Mouse (Mus musculus) neural tube, embryonic 14.5 days (tissue): ENCODE data around the gene Hunk. TPM values are rescaled to one million over a fixed set of nuclear protein-coding genes. Genes with fewer than 3 reads are reported as not detected.

Experiments used
- ATAC-seq: fragments of 200-750 bp; cut with Nextera tagmentation; 2 replicates; pipeline ENCODE4 v1.8.0; 2017; ENCODE audit warnings: low read depth, mild to moderate bottlenecking, moderate TSS enrichment, moderate library complexity
- H3K27ac ChIP-seq: fragments of 300-500 bp; sonication (generic); 2 replicates; pipeline ENCODE4 v1.5.1; 2014; ENCODE audit warnings: low read depth, mild to moderate bottlenecking, control low read depth, low read length, moderate library complexity, mixed read lengths
- H3K27me3 ChIP-seq: fragments of 300-500 bp; sonication (generic); 2 replicates; pipeline ENCODE4 v1.6.1; 2014; ENCODE audit warnings: low read length; ENCODE audit not compliant: control insufficient read depth, insufficient read depth
- H3K36me3 ChIP-seq: fragments of 300-500 bp; sonication (generic); 2 replicates; pipeline ENCODE4 v1.6.1; 2014; ENCODE audit warnings: low read length, mixed read lengths; ENCODE audit not compliant: control insufficient read depth, insufficient read depth
- H3K4me1 ChIP-seq: fragments of 300-500 bp; sonication (generic); 2 replicates; pipeline ENCODE4 v1.6.1; 2014; ENCODE audit warnings: low read length; ENCODE audit not compliant: control insufficient read depth, insufficient read depth
- H3K4me2 ChIP-seq: fragments of 300-500 bp; sonication (generic); 2 replicates; pipeline ENCODE4 v1.6.1; 2014; ENCODE audit warnings: mild to moderate bottlenecking, low read depth, low read length, control low read depth
- H3K4me3 ChIP-seq: fragments of 300-500 bp; sonication (generic); 2 replicates; pipeline ENCODE4 v1.5.1; 2014; ENCODE audit warnings: low read depth, low read length, control low read depth, mixed read lengths
- H3K9ac ChIP-seq: fragments of 300-500 bp; sonication (generic); replicated peaks from 2 replicates; pipeline ENCODE4 v1.6.1; 2014; ENCODE audit warnings: low read depth, mild to moderate bottlenecking, control low read depth, low read length, mixed read lengths
- H3K9me3 ChIP-seq: fragments of 300-500 bp; sonication (generic); 2 replicates; pipeline ENCODE4 v1.6.1; 2016; ENCODE audit warnings: low read length; ENCODE audit not compliant: control insufficient read depth
- WGBS: fragments of 180-500 bp; shearing (Covaris S2); extraction: QIAGEN DNeasy Blood & Tissue Kit; methylation state at CpG from one replicate; pipeline ENCODE4 v1.1.7; 2014; 5-methylcytosine and 5-hydroxymethylcytosine counted together
- polyA plus RNA-seq: library from polyadenylated mRNA; unstranded; fragments of >200 nt; fragmentation: Nextera tagmentation; extraction: Ambion mirVana; gene quantifications from 2 replicates; pipeline ENCODE4 v1.2.1, GENCODE M21; 2014

Gene Hunk
- polyA plus RNA-seq, 1 experiment from 2014 or later: 8.0 TPM

GRCm38 (mm10) chr16:90387161-90387671, 1.4 kb downstream of the Hunk start:
- Histone ChIP-seq H3K9me3 (no peaks in the 10 kb centered on the region), H3K9ac (peak overlapping the region; percentile 82), H3K4me1 (peaks cover 22% of the 10 kb centered on the region), H3K4me3 (peak overlapping the region; percentile 91), H3K36me3 (no peaks in the 10 kb centered on the region), H3K4me2 (peak overlapping the region; percentile 83), H3K27ac (peak overlapping the region; percentile 82), H3K27me3 (no peaks in the 10 kb centered on the region)
- no peak; the same call in 1 of the 2 replicates for ATAC-seq
- WGBS: 3% methylated on average over 12 of the region's 12 CpGs

- H3K4me2 ChIP-seq: peak overlapping the region; percentile 83
- no peak for ATAC-seq
- H3K9ac ChIP-seq: no peak overlapping the region
- H3K27ac ChIP-seq: no peak overlapping the region
- H3K27me3 ChIP-seq: no peaks in the 10 kb centered on the region
- H3K4me1 ChIP-seq: peaks cover 22% of the 10 kb centered on the region
- H3K9me3 ChIP-seq: no peaks in the 10 kb centered on the region
- peak overlapping the region; percentile 91; the same call in 1 of the 2 replicates for H3K4me3 ChIP-seq
- no peaks in the 10 kb centered on the region for H3K36me3 ChIP-seq
- WGBS: 56% methylated on average over 4 of the region's 4 CpGs
Observed at GRCm38 (mm10) chr16:90387961-90388360, 2.1 kb downstream of the Hunk start.

GRCm38 (mm10) chr16:90389103-90389750, 3.4 kb downstream of the Hunk start:
- WGBS: 64% methylated on average over 15 of the region's 15 CpGs
- no peaks in the 10 kb centered on the region for H3K27me3 ChIP-seq
- no peak for ATAC-seq
- H3K4me3 ChIP-seq: peak overlapping the region; percentile 91; the same call in 1 of the 2 replicates
- H3K36me3 ChIP-seq: no peaks in the 10 kb centered on the region
- peaks cover 22% of the 10 kb centered on the region for H3K4me1 ChIP-seq
- no peaks in the 10 kb centered on the region for H3K9me3 ChIP-seq
- H3K27ac ChIP-seq: no peak overlapping the region
- peak overlapping the region; percentile 83 for H3K4me2 ChIP-seq
- H3K9ac ChIP-seq: no peak overlapping the region; the same call in 1 of the 2 replicates

GRCm38 (mm10) chr16:90390731-90391130, 4.9 kb downstream of the Hunk start:
- Histone ChIP-seq H3K4me3 (no peak overlapping the region), H3K27ac (no peak overlapping the region), H3K36me3 (no peaks in the 10 kb centered on the region), H3K4me2 (no peak overlapping the region), H3K27me3 (no peaks in the 10 kb centered on the region), H3K4me1 (peaks cover 22% of the 10 kb centered on the region), H3K9ac (no peak overlapping the region), H3K9me3 (no peaks in the 10 kb centered on the region)
- no peak for ATAC-seq
- 90% methylated on average over 16 of the region's 16 CpGs for WGBS

- no peak overlapping the region for H3K4me2 ChIP-seq
- no peaks in the 10 kb centered on the region for H3K9me3 ChIP-seq
- H3K27ac ChIP-seq: no peak overlapping the region
- WGBS: 47% methylated on average over 4 of the region's 4 CpGs
- no peak overlapping the region for H3K9ac ChIP-seq
- no peak for ATAC-seq
- H3K4me3 ChIP-seq: no peak overlapping the region
- H3K36me3 ChIP-seq: no peaks in the 10 kb centered on the region
- H3K4me1 ChIP-seq: no peaks in the 10 kb centered on the region
- H3K27me3 ChIP-seq: no peaks in the 10 kb centered on the region
Observed at GRCm38 (mm10) chr16:90394761-90395160, 8.9 kb downstream of the Hunk start.

- Histone ChIP-seq H3K27ac (no peak overlapping the region), H3K4me3 (no peak overlapping the region), H3K9ac (no peak overlapping the region), H3K4me2 (no peak overlapping the region), H3K4me1 (peaks cover 3% of the 10 kb centered on the region; the same call in 1 of the 2 replicates), H3K27me3 (no peaks in the 10 kb centered on the region), H3K36me3 (no peaks in the 10 kb centered on the region), H3K9me3 (no peaks in the 10 kb centered on the region)
- no peak for ATAC-seq
- WGBS: 74% methylated on average over 11 of the region's 11 CpGs
Observed at GRCm38 (mm10) chr16:90395996-90396556, 10.3 kb downstream of the Hunk start.

- H3K4me2 ChIP-seq: no peak overlapping the region
- no peak overlapping the region for H3K4me3 ChIP-seq
- WGBS: 88% methylated on average over 2 of the region's 2 CpGs
- peaks cover 3% of the 10 kb centered on the region; the same call in 1 of the 2 replicates for H3K4me1 ChIP-seq
- no peak overlapping the region for H3K27ac ChIP-seq
- ATAC-seq: no peak
- H3K27me3 ChIP-seq: no peaks in the 10 kb centered on the region
- no peak overlapping the region for H3K9ac ChIP-seq
- no peaks in the 10 kb centered on the region for H3K9me3 ChIP-seq
- H3K36me3 ChIP-seq: no peaks in the 10 kb centered on the region
Observed at GRCm38 (mm10) chr16:90396882-90397281, 11.1 kb downstream of the Hunk start.

- no peak overlapping the region for H3K27ac ChIP-seq
- no peak overlapping the region for H3K9ac ChIP-seq
- H3K4me1 ChIP-seq: peaks cover 3% of the 10 kb centered on the region; the same call in 1 of the 2 replicates
- H3K9me3 ChIP-seq: no peaks in the 10 kb centered on the region
- ATAC-seq: no peak; the same call in 1 of the 2 replicates
- no peak overlapping the region for H3K4me2 ChIP-seq
- no peaks in the 10 kb centered on the region for H3K27me3 ChIP-seq
- H3K4me3 ChIP-seq: no peak overlapping the region
- no peaks in the 10 kb centered on the region for H3K36me3 ChIP-seq
- 12% methylated on average over 8 of the region's 9 CpGs for WGBS
Observed at GRCm38 (mm10) chr16:90400314-90400713, 14.5 kb downstream of the Hunk start.
